Mouse (Mus musculus): ENCODE measurements around the gene Ace2.

The Ace2 gene

GRCm38 (mm10) chrX:164179746-164180145 is 40.6 kb downstream of the Ace2 start:
- DNase-seq (ENCODE audit: low spot score) = no peak

- peak; percentile 3 for DNase-seq (ENCODE audit: low spot score)
Observed at GRCm38 (mm10) chrX:164183844-164184243, 44.7 kb downstream of the Ace2 start.

GRCm38 (mm10) chrX:164189880-164190279 is 50.7 kb downstream of the Ace2 start:
- no peak for DNase-seq (ENCODE audit: low spot score)

GRCm38 (mm10) chrX:164197679-164198078 is 58.5 kb downstream of the Ace2 start:
- no peak for DNase-seq (ENCODE audit: low spot score)

GRCm38 (mm10) chrX:164200547-164200946 is 61.4 kb downstream of the Ace2 start:
- DNase-seq (ENCODE audit: low spot score) = no peak

GRCm38 (mm10) chrX:164221989-164222388 is 82.9 kb downstream of the Ace2 start:
- DNase-seq (ENCODE audit: low spot score) = no peak

- no peak for DNase-seq (ENCODE audit: low spot score)
Observed at GRCm38 (mm10) chrX:164233380-164233779, 94.2 kb downstream of the Ace2 start.

All from ovary, adult 18-20 months (tissue).